10 mouse cellular contexts compared by ENCODE assay signal in the genomic region with DNA sequence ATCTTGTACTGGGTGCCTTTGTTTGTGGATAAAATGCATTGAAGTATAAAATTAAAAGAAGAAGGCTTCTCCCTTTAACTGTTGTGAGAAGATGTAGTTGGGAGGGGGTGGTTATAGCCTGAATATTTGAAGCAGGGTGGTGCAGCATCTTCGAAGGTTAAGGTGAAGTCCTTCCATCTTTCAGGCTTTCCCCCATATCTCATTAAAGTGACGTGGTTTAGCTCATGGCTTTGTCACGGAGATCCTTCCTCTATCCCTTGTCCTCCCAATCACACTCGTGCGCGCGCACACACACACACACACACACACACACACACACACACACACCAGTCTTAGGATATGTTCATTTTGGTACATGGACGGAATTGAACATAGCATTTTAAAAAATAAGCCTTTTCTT. TPM values are rescaled to one million over a fixed set of nuclear protein-coding genes. Genes with fewer than 3 reads are reported as not detected.
DNase-seq lines count a peak whose midpoint lies in the region; ATAC-seq lines count a peak whose summit lies in the region.
"Had no signal": no experiment of that assay in that cellular context is flagged by ENCODE, and none has a peak within 500 bp of the region (broad histone marks: within the 10 kb centered on the region; RNA-seq: fewer than 3 reads in every experiment).

No protein-coding gene starts in this region.

- DNase-seq in liver, embryonic 11.5 days (ENCODE audit: low spot score) = peak; percentile 20
- no peak for DNase-seq in forebrain, embryonic 11.5 days (ENCODE audit: low spot score)
- no peak for DNase-seq in B cell, adult 2 months
- DNase-seq in layer of hippocampus, adult 11-12 months (ENCODE audit: low spot score) = no peak
- DNase-seq: liver, embryonic 13.5 days had no signal

- peaks cover 43% of the 10 kb centered on the region for H3K27me3 ChIP-seq in liver, embryonic 11.5 days (replicated peaks; ENCODE audit: control insufficient read depth, insufficient read depth, low read length)
- H3K27me3 ChIP-seq in liver, embryonic 12.5 days (replicated peaks) = peaks cover 69% of the 10 kb centered on the region
- no peaks in the 10 kb centered on the region for H3K27me3 ChIP-seq in forebrain, embryonic 11.5 days (ENCODE audit: control insufficient read depth, insufficient read depth, low read length)
- no peaks in the 10 kb centered on the region for H3K27me3 ChIP-seq in hindbrain, embryonic 16.5 days (replicated peaks; ENCODE audit: control insufficient read depth, insufficient read depth, low read length)
- H3K27me3 ChIP-seq in neural tube, embryonic 12.5 days (replicated peaks) = no peaks in the 10 kb centered on the region

- no peak overlapping the region for H3K4me2 ChIP-seq in liver, embryonic 11.5 days
- H3K4me2 ChIP-seq in liver, embryonic 12.5 days = no peak overlapping the region
- peak overlapping the region; percentile 97 for H3K4me2 ChIP-seq in forebrain, embryonic 11.5 days (ENCODE audit: low read depth, low read length, severe bottlenecking)
- peak overlapping the region; percentile 93 for H3K4me2 ChIP-seq in hindbrain, embryonic 16.5 days (ENCODE audit: low read length)
- peak overlapping the region; percentile 90 for H3K4me2 ChIP-seq in neural tube, embryonic 12.5 days (replicated peaks)

- no peak overlapping the region for H3K4me3 ChIP-seq in liver, embryonic 11.5 days (ENCODE audit: low read depth, low read length)
- H3K4me3 ChIP-seq in liver, embryonic 12.5 days = no peak overlapping the region
- peak overlapping the region; percentile 84 for H3K4me3 ChIP-seq in forebrain, embryonic 11.5 days (ENCODE audit: low read depth, low read length)
- H3K4me3 ChIP-seq in hindbrain, embryonic 16.5 days (ENCODE audit: low read length) = peak overlapping the region; percentile 87
- no peak overlapping the region for H3K4me3 ChIP-seq in neural tube, embryonic 12.5 days
- H3K4me3 ChIP-seq: megakaryocyte, embryonic 14.5 days had no signal

- H3K9me3 ChIP-seq in liver, embryonic 11.5 days (ENCODE audit: control insufficient read depth, low read length) = no peaks in the 10 kb centered on the region
- no peaks in the 10 kb centered on the region for H3K9me3 ChIP-seq in liver, embryonic 12.5 days (replicated peaks)
- H3K9me3 ChIP-seq in forebrain, embryonic 11.5 days (ENCODE audit: control insufficient read depth, low read length) = no peaks in the 10 kb centered on the region
- no peaks in the 10 kb centered on the region for H3K9me3 ChIP-seq in hindbrain, embryonic 16.5 days (ENCODE audit: control insufficient read depth, low read length)
- no peaks in the 10 kb centered on the region for H3K9me3 ChIP-seq in neural tube, embryonic 12.5 days
- H3K9me3 ChIP-seq: liver, embryonic 13.5 days; megakaryocyte, embryonic 14.5 days had no signal

- WGBS in liver, embryonic 11.5 days = 79% methylated on average over 8 of the region's 8 CpGs
- 53% methylated on average over 8 of the region's 8 CpGs for WGBS in liver, embryonic 12.5 days (ENCODE audit: insufficient replicate concordance)
- 71% methylated on average over 8 of the region's 8 CpGs for WGBS in forebrain, embryonic 11.5 days
- 68% methylated on average over 8 of the region's 8 CpGs for WGBS in hindbrain, embryonic 16.5 days
- WGBS in neural tube, embryonic 12.5 days = 78% methylated on average over 8 of the region's 8 CpGs

- ATAC-seq in liver, embryonic 11.5 days (replicated peaks; ENCODE audit: low FRiP score) = no peak
- no peak for ATAC-seq in liver, embryonic 12.5 days
- ATAC-seq in forebrain, embryonic 11.5 days (replicated peaks; ENCODE audit: low FRiP score) = no peak
- no peak for ATAC-seq in hindbrain, embryonic 16.5 days
- no peak for ATAC-seq in neural tube, embryonic 12.5 days (ENCODE audit: low FRiP score, low read depth)
- ATAC-seq: activated CD4-positive, CD25-positive, alpha-beta regulatory T cell, adult 4 months had no signal

- H3K9ac ChIP-seq in liver, embryonic 11.5 days (ENCODE audit: low read depth, low read length) = no peak overlapping the region
- no peak overlapping the region for H3K9ac ChIP-seq in liver, embryonic 12.5 days
- H3K9ac ChIP-seq in forebrain, embryonic 11.5 days (ENCODE audit: low read length) = peak overlapping the region; percentile 98; the same call in 1 of the 2 replicates
- H3K9ac ChIP-seq in hindbrain, embryonic 16.5 days (ENCODE audit: low read depth, low read length) = no peak overlapping the region
- H3K9ac ChIP-seq in neural tube, embryonic 12.5 days = no peak overlapping the region
- H3K9ac ChIP-seq: liver, embryonic 13.5 days had no signal

- peaks cover 3% of the 10 kb centered on the region for H3K4me1 ChIP-seq in liver, embryonic 11.5 days (replicated peaks; ENCODE audit: control insufficient read depth, insufficient read depth, low read length)
- H3K4me1 ChIP-seq in liver, embryonic 12.5 days = peaks cover 17% of the 10 kb centered on the region; the same call in 1 of the 2 replicates
- H3K4me1 ChIP-seq in forebrain, embryonic 11.5 days (replicated peaks; ENCODE audit: control insufficient read depth, insufficient read depth, low read length) = peaks cover 9% of the 10 kb centered on the region; the same call in 1 of the 2 replicates
- H3K4me1 ChIP-seq in hindbrain, embryonic 16.5 days (ENCODE audit: control insufficient read depth, insufficient read depth, low read depth, low read length) = peaks cover 13% of the 10 kb centered on the region
- H3K4me1 ChIP-seq in neural tube, embryonic 12.5 days = peaks cover 21% of the 10 kb centered on the region

- no peak overlapping the region for H3K27ac ChIP-seq in liver, embryonic 11.5 days (ENCODE audit: low read depth, low read length)
- no peak overlapping the region for H3K27ac ChIP-seq in liver, embryonic 12.5 days
- H3K27ac ChIP-seq in forebrain, embryonic 11.5 days (ENCODE audit: low read depth, low read length) = 0 out of 2 replicates have a peak overlapping the region, but pooled peaks have one; percentile 18
- H3K27ac ChIP-seq in hindbrain, embryonic 16.5 days (ENCODE audit: low read depth, low read length) = no peak overlapping the region
- H3K27ac ChIP-seq in neural tube, embryonic 12.5 days = no peak overlapping the region
- H3K27ac ChIP-seq: liver, embryonic 13.5 days had no signal

- no peaks in the 10 kb centered on the region for H3K36me3 ChIP-seq in liver, embryonic 11.5 days (ENCODE audit: control insufficient read depth, insufficient read depth, low read length)
- no peaks in the 10 kb centered on the region for H3K36me3 ChIP-seq in liver, embryonic 12.5 days
- H3K36me3 ChIP-seq in forebrain, embryonic 11.5 days (ENCODE audit: control insufficient read depth, insufficient read depth, low read length) = no peaks in the 10 kb centered on the region; the same call in 1 of the 2 replicates
- no peaks in the 10 kb centered on the region; the same call in 1 of the 2 replicates for H3K36me3 ChIP-seq in hindbrain, embryonic 16.5 days (ENCODE audit: control insufficient read depth, insufficient read depth, low read length)
- peaks cover 12% of the 10 kb centered on the region; the same call in 1 of the 2 replicates for H3K36me3 ChIP-seq in neural tube, embryonic 12.5 days
- H3K36me3 ChIP-seq: liver, embryonic 13.5 days had no signal

RNA-seq across cellular contexts. Expression of gene Mpped2, which starts 3.3 kb away (rescaled TPM):
- polyA plus RNA-seq in liver, embryonic 11.5 days (2014; fragmentation: Nextera tagmentation; extraction: Ambion mirVana) = 16.6 and 24.7 TPM in 2 replicates
- 5.3 and 6.7 TPM in 2 replicates for polyA plus RNA-seq in liver, embryonic 12.5 days (2016; fragmentation: Nextera tagmentation; extraction: Ambion mirVana)
- 102 and 121 TPM in 2 replicates for polyA plus RNA-seq in forebrain, embryonic 11.5 days (2014; fragmentation: Nextera tagmentation; extraction: Ambion mirVana)
- polyA plus RNA-seq in hindbrain, embryonic 16.5 days (2015; fragmentation: Nextera tagmentation; extraction: Ambion mirVana) = 112 and 122 TPM in 2 replicates
- polyA plus RNA-seq in neural tube, embryonic 12.5 days (2016; fragmentation: Nextera tagmentation; extraction: Ambion mirVana) = 144 and 147 TPM in 2 replicates
- polyA plus RNA-seq: activated CD4-positive, CD25-positive, alpha-beta regulatory T cell, adult 4 months had no signal

Comparison
In these comparisons a context has a peak if more than half of its experiments do, and no peak if none do; other contexts are left out.
1. H3K4me2 ChIP-seq: peak in forebrain, embryonic 11.5 days (single experiment), hindbrain, embryonic 16.5 days (single experiment) and neural tube, embryonic 12.5 days (single experiment); none in liver, embryonic 11.5 days (single experiment) and liver, embryonic 12.5 days (single experiment).
2. H3K4me3 ChIP-seq: peak in forebrain, embryonic 11.5 days (single experiment) and hindbrain, embryonic 16.5 days (single experiment); none in liver, embryonic 11.5 days (single experiment), liver, embryonic 12.5 days (single experiment) and neural tube, embryonic 12.5 days (single experiment).